Mouse (Mus musculus) embryonic fibroblast, embryonic 13.5 days (primary cell): ENCODE data around the gene Gpr84. TPM values are rescaled to one million over a fixed set of nuclear protein-coding genes. Genes with fewer than 3 reads are reported as not detected.

Source experiments
- H3K27ac ChIP-seq: 2 replicates; pipeline ENCODE4 v1.5.1; 2012; ENCODE audit warnings: low read length, control low read depth, inconsistent platforms; ENCODE audit not compliant: insufficient read depth
- H3K4me1 ChIP-seq: 2 replicates; pipeline ENCODE4 v1.6.1; 2011; ENCODE audit warnings: low read length; ENCODE audit not compliant: control insufficient read depth, insufficient read depth
- H3K4me3 ChIP-seq: 2 replicates; pipeline ENCODE4 v1.5.1; 2011; ENCODE audit warnings: mild to moderate bottlenecking, control low read depth, low read length; ENCODE audit not compliant: insufficient read depth
- CTCF ChIP-seq: IDR thresholded peaks from 2 replicates; pipeline ENCODE4 v1.5.1; 2011; ENCODE audit warnings: mild to moderate bottlenecking, control low read depth, low read length, moderate library complexity, borderline replicate concordance; ENCODE audit not compliant: insufficient read depth
- POLR2A ChIP-seq: IDR thresholded peaks from 2 replicates; pipeline ENCODE4 v1.6.1; 2011; ENCODE audit warnings: low read depth, mild to moderate bottlenecking, control low read depth, low read length, moderate library complexity
- polyA plus RNA-seq: library from polyadenylated mRNA; stranded (reverse); fragments of >200 nt; gene quantifications from 2 replicates; pipeline ENCODE4 v1.2.4, GENCODE M21; 2011; ENCODE audit warnings: low read depth; ENCODE audit not compliant: missing spikeins, insufficient read length

Gene Gpr84
- polyA plus RNA-seq, 1 experiment, result 0.40 TPM

GRCm38 (mm10) chr15:103352856-103353255 is 42.4 kb upstream of the Gpr84 start:
- TF ChIP-seq CTCF (peak; percentile 54; the same call in 1 of the 2 replicates), POLR2A (no peak)
- H3K27ac ChIP-seq, result no peak overlapping the region
- no peak overlapping the region for H3K4me3 ChIP-seq
- H3K4me1 ChIP-seq, result peaks cover 2% of the 10 kb centered on the region; the same call in 1 of the 2 replicates

GRCm38 (mm10) chr15:103347275-103347684 is 36.9 kb upstream of the Gpr84 start:
- no peaks in the 10 kb centered on the region for H3K4me1 ChIP-seq
- no peak overlapping the region for H3K4me3 ChIP-seq
- H3K27ac ChIP-seq, result no peak overlapping the region
- peak; percentile 71; the same call in 1 of the 2 replicates for TF ChIP-seq CTCF
- no peak for TF ChIP-seq POLR2A

GRCm38 (mm10) chr15:103345789-103346188 is 35.4 kb upstream of the Gpr84 start:
- Histone ChIP-seq H3K27ac (no peak overlapping the region), H3K4me1 (no peaks in the 10 kb centered on the region), H3K4me3 (no peak overlapping the region)
- TF ChIP-seq CTCF (no peak), POLR2A (no peak)

GRCm38 (mm10) chr15:103343556-103343955 is 33.1 kb upstream of the Gpr84 start:
- H3K27ac ChIP-seq, result no peak overlapping the region
- H3K4me1 ChIP-seq, result 0 out of 2 replicates have a peak, but pooled peaks cover 6% of the 10 kb centered on the region
- TF ChIP-seq POLR2A (no peak), CTCF (no peak)
- no peak overlapping the region for H3K4me3 ChIP-seq

GRCm38 (mm10) chr15:103343008-103343407 is 32.6 kb upstream of the Gpr84 start:
- TF ChIP-seq POLR2A, result no peak
- TF ChIP-seq CTCF, result no peak
- H3K4me3 ChIP-seq, result no peak overlapping the region
- H3K4me1 ChIP-seq, result 0 out of 2 replicates have a peak, but pooled peaks cover 6% of the 10 kb centered on the region
- H3K27ac ChIP-seq, result no peak overlapping the region

GRCm38 (mm10) chr15:103342415-103342814 is 32.0 kb upstream of the Gpr84 start:
- H3K4me3 ChIP-seq, result no peak overlapping the region
- 0 out of 2 replicates have a peak, but pooled peaks have one; percentile 10 for TF ChIP-seq CTCF
- no peak for TF ChIP-seq POLR2A
- H3K27ac ChIP-seq, result no peak overlapping the region; the same call in 1 of the 2 replicates
- 0 out of 2 replicates have a peak, but pooled peaks cover 6% of the 10 kb centered on the region for H3K4me1 ChIP-seq

- TF ChIP-seq CTCF (no peak), POLR2A (no peak)
- no peak overlapping the region for H3K27ac ChIP-seq
- no peak overlapping the region for H3K4me3 ChIP-seq
- H3K4me1 ChIP-seq, result 0 out of 2 replicates have a peak, but pooled peaks cover 6% of the 10 kb centered on the region
Measured at GRCm38 (mm10) chr15:103341547-103341946, 31.1 kb upstream of the Gpr84 start.

- TF ChIP-seq POLR2A, result no peak
- TF ChIP-seq CTCF, result no peak
- no peak overlapping the region for H3K27ac ChIP-seq
- H3K4me1 ChIP-seq, result 0 out of 2 replicates have a peak, but pooled peaks cover 6% of the 10 kb centered on the region
- H3K4me3 ChIP-seq, result no peak overlapping the region
Measured at GRCm38 (mm10) chr15:103340786-103341185, 30.4 kb upstream of the Gpr84 start.

GRCm38 (mm10) chr15:103339961-103340337 is 29.5 kb upstream of the Gpr84 start, which contains the start of gene Zfp385a:
Gene Zfp385a (minus strand): TSS chr15:103340093.
- 0 out of 2 replicates have a peak, but pooled peaks cover 9% of the 10 kb centered on the region for H3K4me1 ChIP-seq
- peak within 1 kb of the TSS; percentile 43 for H3K4me3 ChIP-seq
- no peak for TF ChIP-seq CTCF
- peak; percentile 48 for TF ChIP-seq POLR2A
- no peak within 1 kb of the TSS for H3K27ac ChIP-seq

GRCm38 (mm10) chr15:103339166-103339960 is 29.0 kb upstream of the Gpr84 start:
- H3K27ac ChIP-seq, result no peak overlapping the region
- 0 out of 2 replicates have a peak, but pooled peaks cover 9% of the 10 kb centered on the region for H3K4me1 ChIP-seq
- TF ChIP-seq CTCF, result no peak
- no peak for TF ChIP-seq POLR2A
- H3K4me3 ChIP-seq, result peak overlapping the region; percentile 43
